Mouse (Mus musculus) intestine, embryonic 15.5 days (tissue): ENCODE results near the gene Pik3r5. TPM values are rescaled to one million over a fixed set of nuclear protein-coding genes. Genes with fewer than 3 reads are reported as not detected.

Experiments
- polyA plus RNA-seq: library from polyadenylated mRNA; unstranded; fragments of >200 nt; fragmentation: Nextera tagmentation; extraction: Ambion mirVana; gene quantifications from 2 replicates; pipeline ENCODE4 v1.2.1, GENCODE M21; 2015

Gene Pik3r5
- polyA plus RNA-seq, 1 experiment from 2014 or later, result 0.49 TPM

Other genes with a start within 250 kb of the Pik3r5 start
- 9.1 and 9.4 TPM in 2 replicates for gene Ntn1, start 31.3 kb upstream of the Pik3r5 start, polyA plus RNA-seq
- 2.1 and 2.4 TPM in 2 replicates for gene Pik3r6, start 70.9 kb downstream of the Pik3r5 start, polyA plus RNA-seq
- gene Mfsd6l, start 124.1 kb downstream of the Pik3r5 start, polyA plus RNA-seq, result 4.3 and 4.7 TPM in 2 replicates
- 0.21 and 0.25 TPM in 2 replicates for gene Ccdc42, start 154.9 kb downstream of the Pik3r5 start, polyA plus RNA-seq